Mouse (Mus musculus) CH12.LX (cell line): Measurements from ENCODE around the gene Gm8439.

Experiments
- CHD2 ChIP-seq: IDR thresholded peaks from 2 replicates; pipeline ENCODE4 v1.6.1; 2011; ENCODE audit warnings: low read length, improper control_type of control experiment
- CTCF ChIP-seq, 2 experiments: IDR thresholded peaks in 1 of 2; conservative IDR thresholded peaks in 1 of 2; 2 replicates each; pipeline ENCODE4 v1.5.1; 2011 to 2012; ENCODE audit warnings: low read depth in 2 of 2, low read length in 2 of 2, improper control_type of control experiment in 1 of 2, inconsistent platforms in 1 of 2, mild to moderate bottlenecking in 1 of 2, moderate library complexity in 1 of 2
- ELF1 ChIP-seq: IDR thresholded peaks from 2 replicates; pipeline ENCODE4 v1.6.1; 2014; ENCODE audit warnings: low read depth, mild to moderate bottlenecking, inconsistent platforms, low read length, improper control_type of control experiment
- EP300 ChIP-seq: IDR thresholded peaks from 2 replicates; pipeline ENCODE4 v1.6.1; 2011; ENCODE audit warnings: low read length, improper control_type of control experiment
- JUND ChIP-seq: conservative IDR thresholded peaks from 2 replicates; pipeline ENCODE4 v1.6.1; 2011; ENCODE audit warnings: low read depth, low read length, improper control_type of control experiment
- MAZ ChIP-seq: IDR thresholded peaks from 2 replicates; pipeline ENCODE4 v1.6.1; 2012; ENCODE audit warnings: low read depth, mild to moderate bottlenecking, inconsistent platforms, low read length, improper control_type of control experiment, moderate library complexity
- POLR2A ChIP-seq: IDR thresholded peaks from 2 replicates; pipeline ENCODE4 v1.6.1; 2011; ENCODE audit warnings: low read depth, mild to moderate bottlenecking, improper control_type of control experiment, low read length

DNA sequence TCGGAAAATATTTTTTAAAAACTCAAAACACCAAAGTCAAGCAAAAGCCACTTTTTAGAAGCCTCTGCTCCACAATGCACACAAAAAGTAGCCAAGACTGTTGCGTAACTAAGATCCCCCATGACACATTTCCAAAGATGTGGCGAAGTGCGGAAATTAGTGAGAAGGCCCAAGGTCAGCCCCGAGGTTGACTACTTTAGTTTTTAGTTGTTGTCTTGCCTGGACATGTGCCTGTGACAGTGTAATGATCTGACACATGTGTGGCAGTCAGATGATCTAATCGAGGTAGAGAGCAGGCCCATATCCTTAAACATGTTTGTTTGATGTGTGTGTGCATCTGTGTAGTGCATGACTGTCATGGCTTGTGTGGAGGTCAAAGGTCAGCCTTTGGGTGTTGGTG is 53.4 kb downstream of the Gm8439 start:
- TF ChIP-seq CTCF (conservative IDR thresholded peaks at IDR 0.05 in 1 of 2, IDR thresholded peaks at IDR 0.05 in 1 of 2; ENCODE audit: low read depth in 2 of 2, low read length in 2 of 2) (no peak), JUND (no peak), EP300 (no peak), ELF1 (no peak), MAZ (no peak), POLR2A (no peak), CHD2 (no peak)
